Mouse (Mus musculus): ENCODE measurements around the gene Polr2l.

Gene Polr2l

GRCm38 (mm10) chr7:141484186-141485120 lies 9.5 kb upstream of the Polr2l start:
- no peak for DNase-seq (ENCODE audit: low read depth, low spot score)

- no peak for DNase-seq (ENCODE audit: low read depth, low spot score)
These were observed 8.3 kb upstream of the Polr2l start for GRCm38 (mm10) chr7:141483114-141483653.

- no peak for DNase-seq (ENCODE audit: low read depth, low spot score)
These were observed 7.6 kb upstream of the Polr2l start for GRCm38 (mm10) chr7:141482531-141483024.

- DNase-seq (ENCODE audit: low read depth, low spot score): peak; percentile 73
These were observed 6.8 kb upstream of the Polr2l start for GRCm38 (mm10) chr7:141481498-141482401.

- peak; percentile 92 for DNase-seq (ENCODE audit: low read depth, low spot score)
These were observed 6.0 kb upstream of the Polr2l start for GRCm38 (mm10) chr7:141480842-141481497.

GRCm38 (mm10) chr7:141478270-141478748 lies 3.4 kb upstream of the Polr2l start:
- no peak for DNase-seq (ENCODE audit: low read depth, low spot score)

GRCm38 (mm10) chr7:141477578-141478269 lies 2.8 kb upstream of the Polr2l start:
- no peak for DNase-seq (ENCODE audit: low read depth, low spot score)

- DNase-seq (ENCODE audit: low read depth, low spot score): peak; percentile 23
These were observed 2.0 kb upstream of the Polr2l start for GRCm38 (mm10) chr7:141476981-141477370.

- DNase-seq (ENCODE audit: low read depth, low spot score): peak; percentile 45
These were observed 1.5 kb upstream of the Polr2l start for GRCm38 (mm10) chr7:141476226-141476980.

GRCm38 (mm10) chr7:141475805-141476158 lies 850 bp upstream of the Polr2l start:
- DNase-seq (ENCODE audit: low read depth, low spot score): no peak

GRCm38 (mm10) chr7:141474160-141474559 lies 772 bp downstream of the Polr2l start:
- DNase-seq (ENCODE audit: low read depth, low spot score): no peak

GRCm38 (mm10) chr7:141472763-141473162 lies 2.2 kb downstream of the Polr2l start:
- DNase-seq (ENCODE audit: low read depth, low spot score): no peak

GRCm38 (mm10) chr7:141472226-141472625 lies 2.7 kb downstream of the Polr2l start:
- no peak for DNase-seq (ENCODE audit: low read depth, low spot score)

- no peak for DNase-seq (ENCODE audit: low read depth, low spot score)
These were observed 3.7 kb downstream of the Polr2l start for GRCm38 (mm10) chr7:141471236-141471635.

GRCm38 (mm10) chr7:141470637-141470944 lies 4.3 kb downstream of the Polr2l start:
- DNase-seq (ENCODE audit: low read depth, low spot score): no peak

GRCm38 (mm10) chr7:141469901-141470636 lies 4.9 kb downstream of the Polr2l start:
- no peak for DNase-seq (ENCODE audit: low read depth, low spot score)

- DNase-seq (ENCODE audit: low read depth, low spot score): no peak
These were observed 5.6 kb downstream of the Polr2l start for GRCm38 (mm10) chr7:141469352-141469751.

- DNase-seq (ENCODE audit: low read depth, low spot score): peak; percentile 72
These were observed 6.3 kb downstream of the Polr2l start for GRCm38 (mm10) chr7:141468522-141469211.

GRCm38 (mm10) chr7:141468164-141468521 lies 6.8 kb downstream of the Polr2l start:
- no peak for DNase-seq (ENCODE audit: low read depth, low spot score)
